Mouse (Mus musculus) heart, adult 2 months (tissue): ENCODE measurements around the gene 1700113H08Rik.

Source experiments
- CTCF ChIP-seq: fragments of 200-600 bp; IDR thresholded peaks from 2 replicates; pipeline ENCODE4 v1.8.1; 2022; ENCODE audit warnings: antibody characterized with exemption, mild to moderate bottlenecking, moderate library complexity
- POLR2A ChIP-seq: fragments of 200-500 bp; IDR thresholded peaks from 2 replicates; pipeline ENCODE4 v1.6.1; 2011; ENCODE audit warnings: mild to moderate bottlenecking, low read depth, low read length, control low read depth; ENCODE audit not compliant: insufficient read depth

- TF ChIP-seq POLR2A (no peak), CTCF (no peak)
Observed at GRCm38 (mm10) chr10:87153731-87154505, 96.1 kb downstream of the 1700113H08Rik start.
